Mouse (Mus musculus) megakaryocyte, embryonic 14.5 days (primary cell): ENCODE results near the gene D230025D16Rik.

Experiments used
- FLI1 ChIP-seq: IDR thresholded peaks from 2 replicates; pipeline ENCODE4 v1.6.1; 2012; ENCODE audit warnings: low read length, inconsistent platforms, mixed read lengths
- GATA1 ChIP-seq: IDR thresholded peaks from 3 replicates; pipeline ENCODE4 v1.6.1; 2012; ENCODE audit warnings: mixed read lengths, low read length, inconsistent platforms, borderline replicate concordance

- TF ChIP-seq GATA1 (no peak), FLI1 (no peak)
These were observed 27.0 kb downstream of the D230025D16Rik start for GRCm38 (mm10) chr8:105251954-105252353.
